Mouse (Mus musculus): ENCODE measurements around the gene Pde1a. TPM values are rescaled to one million over a fixed set of nuclear protein-coding genes. Genes with fewer than 3 reads are reported as not detected.

Pde1a gene
- total RNA-seq (2021), result 100 to 1,000 TPM; 153 to 161 TPM

DNA sequence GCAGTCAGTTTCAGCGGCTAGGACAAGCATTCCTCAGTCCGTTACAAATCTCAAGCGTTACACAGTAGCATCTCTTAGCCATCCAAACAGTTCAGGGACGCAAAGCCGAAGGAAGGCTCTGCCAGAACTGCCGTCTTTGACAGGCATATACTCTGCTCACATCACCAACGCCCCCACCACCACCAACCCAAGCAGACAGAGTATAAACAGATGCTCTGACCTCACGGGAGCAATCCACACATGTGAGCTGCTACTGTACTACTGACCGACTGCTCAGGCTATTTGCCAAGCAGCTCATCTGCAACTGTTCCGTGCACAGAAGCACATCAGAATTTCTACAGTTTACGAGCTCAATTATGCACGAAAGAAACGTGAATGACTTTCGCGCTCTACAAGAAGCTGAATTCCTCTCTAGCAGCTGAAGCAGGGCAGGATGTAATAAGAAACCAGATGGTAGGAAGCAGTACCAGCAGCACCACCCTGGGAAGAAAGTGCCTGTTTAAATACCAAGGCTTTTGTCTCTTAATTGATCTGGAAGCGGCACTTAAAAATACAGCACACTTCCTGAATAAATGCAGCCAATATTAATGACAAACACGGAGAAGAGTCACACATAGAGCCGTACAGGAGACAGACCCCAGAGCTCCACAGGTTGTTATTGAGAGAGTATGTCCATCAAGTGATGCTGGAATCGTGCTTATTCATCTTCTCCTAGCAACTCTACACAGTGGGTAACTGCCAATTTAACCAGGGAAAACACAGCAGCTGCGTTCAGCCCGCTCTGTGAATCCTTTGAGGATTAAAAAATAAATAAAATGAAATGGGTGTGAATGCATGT lies at the start of gene Pde1a:
Pde1a (minus strand) TSS at position 598 of the 838 bp plus-strand sequence.
- DNase-seq, result peak; percentile 48 to 55

GRCm38 (mm10) chr2:80178608-80179280 lies 49.5 kb upstream of the Pde1a start:
- DNase-seq, result no peak

GRCm38 (mm10) chr2:80178154-80178553 lies 48.9 kb upstream of the Pde1a start:
- no peak for DNase-seq

DNA sequence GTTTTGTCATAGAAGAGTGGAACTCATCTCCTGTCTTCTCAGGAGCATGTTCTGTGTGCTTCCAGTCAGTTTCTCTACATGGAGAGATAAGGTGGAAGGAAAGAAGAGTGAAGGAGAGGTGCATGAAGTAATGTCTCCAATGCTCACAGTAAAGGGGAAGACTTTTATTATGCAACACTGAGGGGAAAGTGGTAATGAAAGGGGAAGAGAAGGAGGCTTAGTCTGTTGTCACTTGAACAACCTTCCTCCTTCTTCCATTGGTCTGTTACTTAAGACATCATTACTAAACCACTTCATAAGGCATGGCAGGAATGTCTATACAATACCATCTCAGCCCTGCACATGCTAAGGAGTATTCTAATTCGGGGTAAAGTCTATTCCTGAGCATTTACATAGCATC lies 38.8 kb upstream of the Pde1a start:
- no peak for DNase-seq

- no peak for DNase-seq
Measured at GRCm38 (mm10) chr2:80158784-80159183, 29.5 kb upstream of the Pde1a start.

GRCm38 (mm10) chr2:80158196-80158595 lies 28.9 kb upstream of the Pde1a start:
- DNase-seq, result no peak

DNA sequence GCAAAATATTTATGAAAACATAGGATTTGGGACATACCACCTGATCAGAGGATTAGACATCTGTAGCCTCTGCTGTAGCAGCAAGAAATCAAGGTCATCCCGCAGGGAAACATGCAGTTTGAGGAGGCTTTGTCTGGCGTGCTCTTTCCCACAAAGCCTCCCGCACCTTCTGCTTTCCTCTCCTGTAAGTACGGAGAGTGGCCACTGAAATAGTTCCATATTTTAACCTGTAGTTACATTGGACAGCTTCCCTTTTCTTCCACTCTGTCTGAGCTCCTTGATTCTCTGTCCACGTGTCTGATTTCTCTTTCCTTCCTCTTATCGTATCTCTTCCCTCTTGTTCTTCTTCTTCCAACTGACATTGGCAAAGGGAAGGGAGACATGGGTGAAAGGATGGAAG lies 20.8 kb upstream of the Pde1a start:
- no peak for DNase-seq

DNA sequence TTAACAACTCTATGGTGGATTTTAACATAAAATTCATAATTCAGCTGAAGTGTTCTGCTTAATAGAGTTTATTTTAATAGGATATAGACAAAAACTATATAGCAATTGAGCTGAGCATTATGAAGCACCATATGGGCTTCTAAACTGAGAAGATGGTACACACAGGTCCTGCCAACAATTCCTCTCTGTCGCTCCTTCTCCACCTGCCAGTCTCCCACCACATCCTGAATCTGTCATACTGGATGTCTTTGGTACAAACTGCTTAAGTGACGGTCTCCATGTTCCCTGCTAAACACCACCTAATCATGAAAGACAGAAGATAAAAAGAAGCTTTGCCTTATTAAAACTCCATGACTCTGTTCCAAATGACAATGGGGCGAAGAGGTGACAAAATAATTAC lies 20.1 kb upstream of the Pde1a start:
- DNase-seq, result peak in 1 of 2 experiments; percentile 11

- DNase-seq, result no peak
Measured at GRCm38 (mm10) chr2:80135076-80135475, 5.8 kb upstream of the Pde1a start.

GRCm38 (mm10) chr2:80132677-80133076 lies 3.4 kb upstream of the Pde1a start:
- DNase-seq, result no peak

- no peak for DNase-seq
Measured at GRCm38 (mm10) chr2:80126663-80127062, 2.6 kb downstream of the Pde1a start.

DNA sequence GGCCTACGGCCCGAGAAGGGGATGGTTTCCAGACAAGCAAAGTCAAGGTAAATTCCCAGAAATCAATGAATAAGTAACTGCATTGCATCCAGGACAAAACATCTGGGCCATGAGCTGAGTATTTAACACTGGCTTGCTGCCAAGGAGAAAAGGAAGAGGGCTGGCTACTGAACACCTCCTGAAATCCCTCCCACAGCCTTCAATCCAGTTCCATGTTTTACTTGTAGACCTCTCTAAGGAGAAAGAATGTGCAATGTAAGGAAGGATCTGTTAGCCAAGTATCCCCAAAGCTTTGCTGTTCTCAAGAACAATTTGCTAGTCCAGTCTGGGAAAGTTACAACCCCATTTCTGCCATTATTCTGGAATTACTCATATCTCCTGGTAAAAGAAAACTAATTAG lies 42.4 kb downstream of the Pde1a start:
- DNase-seq, result no peak

DNA sequence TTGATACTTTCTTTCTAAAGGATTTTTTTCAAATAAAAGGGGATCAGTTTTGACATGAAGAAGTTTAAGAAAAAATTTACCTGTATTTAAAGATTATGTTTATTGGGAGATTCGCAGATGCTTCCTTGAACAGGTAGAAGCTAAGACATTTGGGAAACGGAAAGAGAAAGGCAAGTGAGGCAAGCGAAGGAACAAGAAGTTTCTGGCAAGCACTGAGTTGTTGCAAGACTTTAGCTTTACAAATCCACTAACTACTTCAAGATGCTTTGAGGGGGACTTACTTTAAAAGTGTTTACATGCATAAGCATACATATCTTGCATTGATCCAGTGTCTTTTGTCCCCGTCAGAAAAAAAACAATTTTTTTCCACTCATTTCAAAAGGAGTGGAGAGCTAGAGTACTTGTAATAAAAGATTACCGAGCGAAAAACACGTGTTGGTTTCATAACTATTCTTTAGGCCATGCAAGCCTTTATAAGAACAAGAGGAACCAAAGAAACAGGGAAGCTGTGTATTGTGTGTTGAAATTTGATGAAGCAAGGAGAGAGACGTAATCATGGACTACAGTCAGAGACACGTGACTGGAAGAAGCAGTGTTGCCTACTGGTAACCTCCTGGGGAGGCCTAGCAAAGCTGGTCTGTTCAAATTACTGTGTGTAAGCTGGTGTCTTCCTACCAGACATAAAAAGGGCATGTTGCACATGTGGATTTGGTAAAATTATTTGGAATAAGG lies 49.0 kb downstream of the Pde1a start:
- DNase-seq, result no peak

DNA sequence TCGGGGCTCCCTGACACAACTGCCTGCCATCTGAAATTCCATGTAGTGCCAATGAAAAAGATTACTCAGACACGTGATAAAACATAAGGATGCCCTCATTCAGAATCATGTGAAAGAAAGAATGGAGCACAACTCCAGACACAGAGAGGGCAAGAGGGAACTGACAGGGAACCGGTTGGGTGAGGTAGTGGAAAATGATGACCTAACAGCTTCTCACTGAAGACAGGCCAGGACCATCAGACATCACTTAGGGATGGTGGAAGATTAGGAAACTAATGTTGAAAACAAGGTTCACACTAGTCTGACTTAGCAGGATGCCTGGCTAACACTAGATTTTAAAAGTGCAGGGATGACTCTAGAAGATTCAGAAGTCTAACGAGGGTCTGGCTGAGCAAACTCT lies 49.6 kb downstream of the Pde1a start:
- DNase-seq, result no peak

DNA sequence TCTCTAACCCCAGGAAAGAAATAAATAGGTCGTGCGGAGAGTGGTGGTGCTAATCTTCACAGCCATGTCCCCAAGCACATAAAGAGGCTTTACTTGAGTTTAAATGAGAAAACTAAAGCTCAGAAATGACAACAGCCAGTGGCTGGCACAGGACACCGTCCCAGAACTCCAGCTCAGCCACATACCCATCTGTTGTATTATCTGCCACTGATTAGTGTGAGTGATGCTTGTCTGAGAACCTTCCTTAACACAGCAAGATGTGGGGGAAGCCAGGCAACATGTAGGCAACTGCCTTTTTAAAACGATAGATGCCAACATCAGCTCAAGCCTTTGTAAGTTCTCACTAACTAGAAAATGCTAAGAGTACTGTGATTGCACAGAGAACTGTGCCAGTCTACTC lies 52.9 kb downstream of the Pde1a start:
- DNase-seq, result no peak

- no peak for DNase-seq
Measured at GRCm38 (mm10) chr2:80074531-80074930, 54.7 kb downstream of the Pde1a start.

DNA sequence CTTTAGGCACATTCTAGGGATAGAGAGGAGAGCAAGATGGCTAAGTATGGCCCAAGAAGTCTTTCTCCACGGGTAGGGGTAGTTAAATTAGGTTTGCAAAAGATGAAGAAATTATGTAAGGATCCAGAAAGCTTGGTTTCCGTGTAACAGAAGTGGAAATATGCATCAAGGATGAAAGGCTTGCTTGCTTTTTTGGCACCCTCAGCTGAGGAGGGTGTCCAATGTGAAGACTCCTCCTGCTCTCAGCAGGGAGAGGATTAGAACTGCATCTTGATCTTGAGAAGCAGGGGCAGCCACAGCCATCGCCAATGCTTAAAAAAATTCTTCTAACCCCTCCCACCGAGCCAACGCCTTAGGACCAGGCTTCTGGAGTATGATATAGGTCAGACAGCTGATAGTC lies 55.2 kb downstream of the Pde1a start:
- DNase-seq, result no peak

GRCm38 (mm10) chr2:80073426-80073825 lies 55.8 kb downstream of the Pde1a start:
- DNase-seq, result no peak

GRCm38 (mm10) chr2:80069745-80070144 lies 59.5 kb downstream of the Pde1a start:
- no peak for DNase-seq

DNA sequence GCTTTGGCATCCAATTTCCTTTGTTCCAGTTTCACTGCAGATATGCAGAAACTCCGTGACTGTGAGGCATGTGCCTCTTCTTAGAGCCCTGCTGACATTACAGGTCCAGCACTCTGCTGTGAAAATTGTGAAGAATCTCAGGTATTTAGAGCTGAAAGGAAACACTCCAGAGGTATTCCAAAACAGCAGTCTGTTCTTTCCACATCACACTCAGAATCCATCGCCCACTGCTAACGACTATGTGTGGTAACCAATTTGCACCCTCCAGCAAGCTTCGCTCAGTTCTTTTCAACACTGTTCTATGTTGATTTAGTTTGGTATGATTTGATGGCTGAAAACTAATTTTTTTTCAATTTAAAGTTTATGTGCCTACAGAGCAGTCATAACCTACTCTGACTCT lies 62.8 kb downstream of the Pde1a start:
- DNase-seq, result no peak

- no peak for DNase-seq
Measured at GRCm38 (mm10) chr2:80056062-80056461, 73.2 kb downstream of the Pde1a start.

DNA sequence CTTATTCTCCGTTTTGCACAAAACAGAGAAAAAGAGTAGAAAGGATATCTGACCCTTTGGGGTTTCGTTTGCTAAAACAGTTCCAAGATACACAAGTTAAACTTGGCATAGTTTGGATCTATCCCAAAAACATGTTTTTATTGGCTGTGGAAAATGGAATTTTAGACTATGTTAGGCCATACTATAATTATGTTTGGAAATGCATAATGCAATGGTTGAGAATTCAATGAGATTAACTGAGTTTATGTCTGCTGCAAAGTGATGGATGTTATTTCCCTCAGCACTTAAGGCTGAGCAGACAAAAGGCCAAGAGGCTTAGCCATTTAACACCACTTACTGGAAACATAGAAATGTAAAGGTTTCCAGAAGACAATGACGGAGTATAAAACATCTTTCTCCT lies 75.2 kb downstream of the Pde1a start:
- DNase-seq, result no peak

DNA sequence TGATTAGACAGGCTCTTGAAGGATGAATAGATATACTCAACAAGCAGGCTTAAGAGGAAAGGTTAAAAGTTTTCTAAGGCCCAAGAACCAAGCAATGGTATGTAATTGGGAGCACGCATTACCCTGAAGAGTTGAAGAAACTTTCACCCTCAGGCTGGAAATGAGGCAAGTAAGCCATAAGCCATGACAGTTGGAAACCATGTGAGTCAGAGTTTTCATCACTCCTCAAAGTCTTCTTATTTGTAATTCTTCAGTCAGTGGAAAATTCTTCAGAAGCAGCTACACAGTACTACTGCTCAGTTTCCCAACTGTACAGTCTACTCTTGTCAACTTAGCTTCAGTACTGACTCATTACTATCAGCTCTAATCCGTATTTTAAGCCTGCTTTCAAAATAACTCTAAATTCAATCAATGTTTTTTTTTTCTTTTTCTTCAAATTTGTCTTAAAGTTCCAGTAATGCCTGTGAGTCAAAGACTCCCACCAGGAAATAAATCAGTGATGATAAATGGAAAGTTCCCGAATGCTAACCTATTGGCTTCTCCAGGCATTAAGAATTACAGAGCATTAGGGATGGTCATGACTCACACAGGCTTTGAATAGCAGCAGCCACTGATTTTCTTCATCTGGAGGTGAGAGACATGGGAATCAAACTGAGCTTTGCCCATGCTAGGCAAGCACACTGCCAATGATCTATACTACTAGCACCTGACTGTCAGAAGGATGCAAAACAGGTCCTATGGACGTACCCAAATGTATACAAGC lies 82.3 kb downstream of the Pde1a start:
- DNase-seq, result no peak
